Mouse (Mus musculus) heart, embryonic 16.5 days (tissue): ENCODE results near the gene Itga1. TPM values are rescaled to one million over a fixed set of nuclear protein-coding genes. Genes with fewer than 3 reads are reported as not detected.

Experiments
- ATAC-seq: fragments of 200-750 bp; cut with Nextera tagmentation; replicated peaks from 2 replicates; pipeline ENCODE4 v1.8.0; 2017; ENCODE audit warnings: moderate number of reproducible peaks; ENCODE audit not compliant: insufficient read depth, low FRiP score; ENCODE audit errors: extremely low read depth
- H3K27ac ChIP-seq: fragments of 300-500 bp; sonication (generic); 2 replicates; pipeline ENCODE4 v1.5.1; 2014; ENCODE audit warnings: mild to moderate bottlenecking, low read length, control low read depth, moderate library complexity
- H3K27me3 ChIP-seq: fragments of 300-500 bp; sonication (generic); 2 replicates; pipeline ENCODE4 v1.6.1; 2014; ENCODE audit warnings: low read length, mixed read lengths; ENCODE audit not compliant: control insufficient read depth, insufficient read depth
- H3K36me3 ChIP-seq: fragments of 300-500 bp; sonication (generic); 2 replicates; pipeline ENCODE4 v1.6.1; 2014; ENCODE audit not compliant: control insufficient read depth, insufficient read depth
- H3K4me1 ChIP-seq: fragments of 300-500 bp; sonication (generic); 2 replicates; pipeline ENCODE4 v1.6.1; 2014; ENCODE audit warnings: low read length, mixed read lengths; ENCODE audit not compliant: control insufficient read depth, insufficient read depth
- H3K4me2 ChIP-seq: fragments of 300-500 bp; sonication (generic); 2 replicates; pipeline ENCODE4 v1.6.1; 2014; ENCODE audit warnings: low read depth, mild to moderate bottlenecking, control low read depth, low read length
- H3K4me3 ChIP-seq: fragments of 300-500 bp; sonication (generic); 2 replicates; pipeline ENCODE4 v1.5.1; 2014; ENCODE audit warnings: mild to moderate bottlenecking, control low read depth, low read length
- H3K9ac ChIP-seq: fragments of 300-500 bp; sonication (generic); 2 replicates; pipeline ENCODE4 v1.6.1; 2014; ENCODE audit warnings: low read length, control low read depth
- H3K9me3 ChIP-seq: fragments of 300-500 bp; sonication (generic); replicated peaks from 2 replicates; pipeline ENCODE4 v1.6.1; 2016; ENCODE audit warnings: low read length; ENCODE audit not compliant: control insufficient read depth
- WGBS: fragments of 180-500 bp; shearing (Covaris S2); extraction: QIAGEN DNeasy Blood & Tissue Kit; methylation state at CpG from one replicate; pipeline ENCODE4 v1.1.7; 2014; 5-methylcytosine and 5-hydroxymethylcytosine counted together
- polyA plus RNA-seq: library from polyadenylated mRNA; unstranded; fragments of >200 nt; fragmentation: Nextera tagmentation; extraction: Ambion mirVana; gene quantifications from 2 replicates; pipeline ENCODE4 v1.2.1, GENCODE M21; 2015

Gene Itga1
- polyA plus RNA-seq, 1 experiment from 2014 or later, result 26.3 TPM

- Histone ChIP-seq H3K4me2 (no peak overlapping the region), H3K9me3 (no peaks in the 10 kb centered on the region), H3K4me3 (no peak overlapping the region), H3K9ac (no peak overlapping the region), H3K4me1 (peaks cover 2% of the 10 kb centered on the region; the same call in 1 of the 2 replicates), H3K27ac (no peak overlapping the region), H3K36me3 (0 out of 2 replicates have a peak, but pooled peaks cover 3% of the 10 kb centered on the region), H3K27me3 (no peaks in the 10 kb centered on the region)
- WGBS, result 75% methylated on average over 7 of the region's 7 CpGs
- ATAC-seq, result no peak
Observed at GRCm38 (mm10) chr13:115052568-115052967, 49.2 kb downstream of the Itga1 start.

GRCm38 (mm10) chr13:115050660-115051559, 50.9 kb downstream of the Itga1 start:
- no peak overlapping the region for H3K4me3 ChIP-seq
- no peak overlapping the region for H3K4me2 ChIP-seq

DNA sequence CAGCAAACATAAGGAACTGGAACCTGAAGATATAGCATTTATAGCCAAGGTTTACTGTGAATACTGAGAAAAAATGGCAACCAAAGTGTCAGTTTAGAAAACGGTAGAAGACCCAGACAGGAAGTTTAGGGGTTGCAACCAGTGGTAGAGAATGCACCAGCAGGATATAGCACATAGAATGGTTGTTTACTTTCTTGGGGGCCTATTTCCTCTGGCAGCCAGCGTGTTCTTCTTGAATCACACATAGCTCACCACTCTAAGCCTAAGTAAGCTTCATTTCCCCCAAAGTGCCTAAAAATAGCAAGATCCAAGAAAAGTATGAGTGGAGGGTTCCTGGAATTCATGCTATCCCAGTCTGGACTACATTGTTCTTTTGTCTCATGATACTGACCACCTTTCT, 59.1 kb downstream of the Itga1 start:
- Histone ChIP-seq H3K4me3 (no peak overlapping the region), H3K4me2 (no peak overlapping the region), H3K27me3 (no peaks in the 10 kb centered on the region), H3K9ac (no peak overlapping the region), H3K9me3 (no peaks in the 10 kb centered on the region), H3K27ac (peak overlapping the region; percentile 63), H3K4me1 (no peaks in the 10 kb centered on the region), H3K36me3 (no peaks in the 10 kb centered on the region; the same call in 1 of the 2 replicates)
- 40% methylated on average over 2 of the region's 2 CpGs for WGBS
- ATAC-seq, result no peak

More at GRCm38 (mm10) chr13:115050660-115051559, 50.9 kb downstream of the Itga1 start:
- no peak for ATAC-seq
- Histone ChIP-seq H3K27me3 (no peaks in the 10 kb centered on the region), H3K4me1 (peaks cover 2% of the 10 kb centered on the region; the same call in 1 of the 2 replicates), H3K27ac (no peak overlapping the region), H3K36me3 (0 out of 2 replicates have a peak, but pooled peaks cover 3% of the 10 kb centered on the region), H3K9ac (no peak overlapping the region), H3K9me3 (no peaks in the 10 kb centered on the region)
- WGBS, result 70% methylated on average over 13 of the region's 13 CpGs

GRCm38 (mm10) chr13:115037304-115037703, 64.5 kb downstream of the Itga1 start:
- no peak for ATAC-seq
- Histone ChIP-seq H3K9ac (no peak overlapping the region), H3K27me3 (no peaks in the 10 kb centered on the region), H3K36me3 (no peaks in the 10 kb centered on the region; the same call in 1 of the 2 replicates), H3K4me3 (no peak overlapping the region), H3K4me2 (no peak overlapping the region), H3K4me1 (no peaks in the 10 kb centered on the region; the same call in 1 of the 2 replicates), H3K9me3 (no peaks in the 10 kb centered on the region), H3K27ac (no peak overlapping the region)
- WGBS, result 72% methylated on average over 4 of the region's 4 CpGs

- no peak overlapping the region for H3K9ac ChIP-seq
Observed at GRCm38 (mm10) chr13:115035387-115035786, 66.4 kb downstream of the Itga1 start.

GRCm38 (mm10) chr13:115033135-115033534, 68.6 kb downstream of the Itga1 start:
- ATAC-seq, result no peak
- peaks cover 13% of the 10 kb centered on the region for H3K4me1 ChIP-seq
- H3K9me3 ChIP-seq, result no peaks in the 10 kb centered on the region

More at GRCm38 (mm10) chr13:115035387-115035786, 66.4 kb downstream of the Itga1 start:
- no peak overlapping the region for H3K4me3 ChIP-seq
- H3K9me3 ChIP-seq, result no peaks in the 10 kb centered on the region
- peaks cover 10% of the 10 kb centered on the region for H3K4me1 ChIP-seq
- no peak overlapping the region for H3K27ac ChIP-seq
- H3K4me2 ChIP-seq, result no peak overlapping the region
- H3K27me3 ChIP-seq, result no peaks in the 10 kb centered on the region
- WGBS, result 48% methylated on average over 8 of the region's 8 CpGs
- no peaks in the 10 kb centered on the region for H3K36me3 ChIP-seq
- ATAC-seq, result no peak

GRCm38 (mm10) chr13:115031177-115032000, 70.4 kb downstream of the Itga1 start:
- 56% methylated on average over 17 of the region's 17 CpGs for WGBS
- ATAC-seq, result peak; percentile 45; the same call in 1 of the 2 replicates
- peak overlapping the region; percentile 82 for H3K27ac ChIP-seq
- 0 out of 2 replicates have a peak overlapping the region, but pooled peaks have one; percentile 7 for H3K4me2 ChIP-seq
- peaks cover 13% of the 10 kb centered on the region for H3K4me1 ChIP-seq
- no peak overlapping the region for H3K4me3 ChIP-seq
- 0 out of 2 replicates have a peak, but pooled peaks cover 3% of the 10 kb centered on the region for H3K36me3 ChIP-seq
- H3K27me3 ChIP-seq, result no peaks in the 10 kb centered on the region
- H3K9me3 ChIP-seq, result no peaks in the 10 kb centered on the region
- no peak overlapping the region for H3K9ac ChIP-seq

More at GRCm38 (mm10) chr13:115033135-115033534, 68.6 kb downstream of the Itga1 start:
- H3K9ac ChIP-seq, result no peak overlapping the region
- no peak overlapping the region for H3K4me2 ChIP-seq
- no peak overlapping the region for H3K27ac ChIP-seq
- H3K4me3 ChIP-seq, result no peak overlapping the region
- 87% methylated on average over 2 of the region's 2 CpGs for WGBS
- 0 out of 2 replicates have a peak, but pooled peaks cover 3% of the 10 kb centered on the region for H3K36me3 ChIP-seq
- no peaks in the 10 kb centered on the region for H3K27me3 ChIP-seq

DNA sequence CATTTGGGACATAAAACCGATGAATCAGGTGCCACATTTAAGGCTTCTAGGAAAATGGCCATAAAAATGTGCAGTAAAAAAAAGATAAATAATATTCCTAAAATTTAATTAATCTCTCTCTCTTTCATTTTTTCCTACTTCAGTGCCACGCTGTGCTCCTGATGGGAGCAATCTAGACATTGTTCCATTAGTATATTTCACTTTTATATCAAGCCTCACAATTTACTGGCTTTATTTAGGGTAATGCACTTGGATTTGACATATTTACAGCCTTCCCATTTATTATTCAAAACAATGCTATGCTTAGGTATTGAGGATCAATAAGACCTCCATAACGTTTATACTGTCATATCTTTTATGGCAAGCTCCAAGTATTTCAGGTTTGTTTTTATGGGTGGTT, 76.4 kb downstream of the Itga1 start:
- Histone ChIP-seq H3K4me3 (no peak overlapping the region), H3K27ac (no peak overlapping the region), H3K36me3 (0 out of 2 replicates have a peak, but pooled peaks cover 3% of the 10 kb centered on the region), H3K27me3 (no peaks in the 10 kb centered on the region), H3K9me3 (no peaks in the 10 kb centered on the region), H3K9ac (no peak overlapping the region), H3K4me1 (peaks cover 27% of the 10 kb centered on the region), H3K4me2 (no peak overlapping the region)
- no peak for ATAC-seq
- 91% methylated on average over 3 of the region's 3 CpGs for WGBS
